Mouse (Mus musculus) R1 (cell line): Measurements from ENCODE around the gene Zg16.

Experiments
- DNase-seq: peaks from one replicate; pipeline ENCODE4 v3.0.0-alpha.2; 2018; ENCODE audit warnings: low read depth, low spot score

Zg16 gene

GRCm38 (mm10) chr7:127020901-127021562 lies 66.1 kb downstream of the Zg16 start, which contains the start of the genes Gm42742 and Prrt2:
Gm42742 (minus strand) TSS chr7:127021097.
Prrt2 (minus strand) TSS chr7:127021211.
- DNase-seq: peak; percentile 72

- no peak for DNase-seq
Measured at GRCm38 (mm10) chr7:127020491-127020890, 66.6 kb downstream of the Zg16 start.

- no peak for DNase-seq
Measured at GRCm38 (mm10) chr7:127020031-127020430, 67.1 kb downstream of the Zg16 start.

- DNase-seq: no peak
Measured at GRCm38 (mm10) chr7:127019306-127019960, 67.7 kb downstream of the Zg16 start.

- DNase-seq: no peak
Measured at GRCm38 (mm10) chr7:127018416-127019305, 68.5 kb downstream of the Zg16 start.

- DNase-seq: no peak
Measured at GRCm38 (mm10) chr7:127017950-127018345, 69.2 kb downstream of the Zg16 start.

- peak; percentile 100 for DNase-seq
Measured at GRCm38 (mm10) chr7:127016971-127017949, 69.9 kb downstream of the Zg16 start, which contains the start of gene Pagr1a. Pagr1a (minus strand) TSS chr7:127017352.

GRCm38 (mm10) chr7:127016486-127016938 lies 70.6 kb downstream of the Zg16 start:
- peak; percentile 51 for DNase-seq

- DNase-seq: no peak
Measured at GRCm38 (mm10) chr7:127016481-127016485, 70.8 kb downstream of the Zg16 start, which contains the start of gene Pagr1b. Pagr1b (minus strand) TSS chr7:127016484.

- peak; percentile 97 for DNase-seq
Measured at GRCm38 (mm10) chr7:127016081-127016480, 71.0 kb downstream of the Zg16 start.

- DNase-seq: no peak
Measured at GRCm38 (mm10) chr7:127014993-127015392, 72.1 kb downstream of the Zg16 start.

GRCm38 (mm10) chr7:127014320-127014719 lies 72.8 kb downstream of the Zg16 start, which contains the start of gene Mvp:
Mvp (minus strand) TSS chr7:127014621.
- DNase-seq: peak; percentile 83

- no peak for DNase-seq
Measured at GRCm38 (mm10) chr7:127013385-127013784, 73.7 kb downstream of the Zg16 start.

GRCm38 (mm10) chr7:127012845-127013244 lies 74.3 kb downstream of the Zg16 start:
- no peak for DNase-seq

GRCm38 (mm10) chr7:127012374-127012773 lies 74.8 kb downstream of the Zg16 start:
- DNase-seq: no peak

- DNase-seq: peak; percentile 61
Measured at GRCm38 (mm10) chr7:127011717-127012116, 75.4 kb downstream of the Zg16 start.

- no peak for DNase-seq
Measured at GRCm38 (mm10) chr7:127011051-127011450, 76.1 kb downstream of the Zg16 start.

GRCm38 (mm10) chr7:127009307-127010085 lies 77.6 kb downstream of the Zg16 start:
- DNase-seq: no peak

GRCm38 (mm10) chr7:127008239-127009019 lies 78.7 kb downstream of the Zg16 start:
- peak; percentile 83 for DNase-seq
